Mouse (Mus musculus) E14TG2a.4 (cell line): ENCODE data around the gene Sox5.

Experiments used
- CTCF ChIP-seq: conservative IDR thresholded peaks from 2 replicates; pipeline ENCODE4 v1.5.1; 2014; ENCODE audit warnings: low read length
- NANOG ChIP-seq: IDR thresholded peaks from 2 replicates; pipeline ENCODE4 v1.6.1; 2014; ENCODE audit warnings: borderline replicate concordance, low read length, mixed read lengths

- TF ChIP-seq CTCF: no peak
- no peak for TF ChIP-seq NANOG
These were observed 462.1 kb downstream of the Sox5 start for GRCm38 (mm10) chr6:144319717-144320116.
